Mouse (Mus musculus) ES-Bruce4 (cell line): ENCODE data around the gene Srgap1.

ENCODE experiments used
- CTCF ChIP-seq: IDR thresholded peaks from one replicate; pipeline ENCODE4 v1.8.1; 2011; ENCODE audit warnings: low read depth, low read length
- EP300 ChIP-seq: IDR thresholded peaks from 2 replicates; pipeline ENCODE4 v1.6.1; 2011; ENCODE audit warnings: low read depth, low read length; ENCODE audit not compliant: insufficient read depth
- POLR2A ChIP-seq: IDR thresholded peaks from one replicate; pipeline ENCODE4 v1.8.1; 2011; ENCODE audit warnings: low read length; ENCODE audit not compliant: insufficient read depth

DNA sequence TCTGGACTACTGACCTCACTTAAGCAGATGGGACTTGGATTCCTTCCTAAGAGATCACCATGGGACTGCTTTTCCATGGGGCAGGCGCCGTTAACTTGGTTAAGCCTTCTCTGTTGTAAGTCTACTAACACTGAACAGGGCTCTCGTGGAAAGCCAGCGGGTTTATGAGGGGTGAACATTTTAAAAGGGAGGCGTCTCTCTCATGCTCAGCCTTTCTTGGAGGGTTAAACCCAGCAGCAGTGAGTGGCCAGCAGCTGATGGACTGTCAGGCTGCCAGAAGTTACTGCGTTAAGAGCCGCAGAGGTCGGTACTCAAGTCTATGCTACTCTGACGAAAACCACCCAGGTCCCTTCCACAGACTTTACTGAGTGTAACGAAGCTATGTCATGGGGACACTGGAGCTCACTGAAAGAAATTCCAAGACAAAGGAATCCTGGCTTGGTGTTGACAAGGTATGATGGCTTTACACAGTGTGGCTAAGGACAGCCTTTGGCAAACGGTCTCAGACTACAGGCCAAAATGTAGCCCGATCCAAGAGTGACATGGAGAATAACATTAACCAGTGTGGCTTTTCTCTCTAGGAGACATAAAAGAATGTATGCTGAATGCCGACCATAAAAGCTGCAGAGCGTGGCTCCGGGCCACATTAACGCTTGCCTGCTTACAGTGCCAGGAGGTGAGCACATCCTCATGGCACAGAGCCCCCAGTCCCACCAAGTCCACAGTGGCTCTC lies 209.8 kb downstream of the Srgap1 start:
- TF ChIP-seq POLR2A, result no peak
- TF ChIP-seq CTCF, result no peak
- TF ChIP-seq EP300, result no peak
